Mouse (Mus musculus): Measurements from ENCODE around the gene Ly6g6f. TPM values are rescaled to one million over a fixed set of nuclear protein-coding genes. Genes with fewer than 3 reads are reported as not detected.
"Not testable (repeated sequence)": the region's sequence is repeated elsewhere in the genome, so short reads cannot be mapped to it uniquely, and the experiment has no call there.

Gene Ly6g6f
- polyA plus RNA-seq, 1 experiment from 2014 or later: 0.19 TPM

- H3K4me3 ChIP-seq (replicated peaks); H3K27ac ChIP-seq; H3K4me2 ChIP-seq (replicated peaks); ATAC-seq; H3K27me3 ChIP-seq; H3K9me3 ChIP-seq; H3K9ac ChIP-seq (replicated peaks): not testable (repeated sequence)
- 95% methylated on average over 12 of the region's 12 CpGs for WGBS
- Histone ChIP-seq H3K4me1 (replicated peaks) (peaks cover 52% of the 10 kb centered on the region), H3K36me3 (peaks cover 30% of the 10 kb centered on the region)
Observed at GRCm38 (mm10) chr17:35124261-35124896, 39.0 kb upstream of the Ly6g6f start.

DNA sequence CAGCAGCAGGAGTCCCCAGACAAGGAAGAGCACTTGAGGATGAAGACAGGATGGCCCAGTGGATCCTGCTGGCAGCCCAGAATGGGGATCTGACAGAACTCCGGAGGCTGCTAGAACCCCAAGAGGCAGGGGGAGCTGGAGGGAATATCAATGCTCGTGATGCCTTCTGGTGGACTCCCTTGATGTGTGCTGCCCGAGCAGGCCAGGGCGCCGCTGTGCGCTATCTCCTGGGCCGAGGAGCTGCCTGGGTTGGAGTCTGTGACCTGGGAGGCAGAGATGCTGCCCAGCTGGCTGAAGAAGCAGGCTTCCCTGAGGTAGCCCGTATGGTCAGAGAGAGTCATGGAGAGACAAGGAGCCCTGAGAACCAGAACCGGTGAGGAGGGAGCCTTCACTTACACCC lies 37.9 kb upstream of the Ly6g6f start:
- not testable (repeated sequence) for ATAC-seq; H3K27me3 ChIP-seq; H3K27ac ChIP-seq; H3K4me3 ChIP-seq (replicated peaks); H3K9ac ChIP-seq (replicated peaks); H3K9me3 ChIP-seq; H3K4me2 ChIP-seq (replicated peaks)
- 94% methylated on average over 9 of the region's 9 CpGs for WGBS
- peaks cover 52% of the 10 kb centered on the region for H3K4me1 ChIP-seq (replicated peaks)
- H3K36me3 ChIP-seq: peaks cover 35% of the 10 kb centered on the region

GRCm38 (mm10) chr17:35121871-35122303 lies 36.5 kb upstream of the Ly6g6f start, which contains the start of gene Csnk2b:
Csnk2b (minus strand) TSS chr17:35122053.
- Histone ChIP-seq H3K4me1 (replicated peaks) (peaks cover 42% of the 10 kb centered on the region), H3K27me3 (no peaks in the 10 kb centered on the region), H3K36me3 (peaks cover 44% of the 10 kb centered on the region), H3K27ac (peak within 1 kb of the TSS; percentile 94), H3K9me3 (no peaks in the 10 kb centered on the region), H3K9ac (replicated peaks) (peak within 1 kb of the TSS; percentile 97), H3K4me2 (replicated peaks) (peak within 1 kb of the TSS; percentile 98), H3K4me3 (replicated peaks) (peak within 1 kb of the TSS; percentile 94)
- no peak; the same call in 1 of the 2 replicates for ATAC-seq
- WGBS: under 1% methylated on average over 19 of the region's 19 CpGs

GRCm38 (mm10) chr17:35121143-35121799 lies 35.9 kb upstream of the Ly6g6f start, which contains the start of gene Gpank1:
Gpank1 (plus strand) TSS chr17:35121455.
- Histone ChIP-seq H3K27ac (peak within 1 kb of the TSS; percentile 94), H3K4me3 (replicated peaks) (peak within 1 kb of the TSS; percentile 94), H3K9me3 (no peaks in the 10 kb centered on the region), H3K27me3 (no peaks in the 10 kb centered on the region), H3K4me1 (replicated peaks) (peaks cover 36% of the 10 kb centered on the region), H3K4me2 (replicated peaks) (peak within 1 kb of the TSS; percentile 98), H3K9ac (replicated peaks) (peak within 1 kb of the TSS; percentile 97), H3K36me3 (peaks cover 47% of the 10 kb centered on the region)
- peak; percentile 96 for ATAC-seq
- under 1% methylated on average over 50 of the region's 50 CpGs for WGBS

GRCm38 (mm10) chr17:35120745-35121142 lies 35.3 kb upstream of the Ly6g6f start:
- peak overlapping the region; percentile 57 for H3K27ac ChIP-seq
- peak overlapping the region; percentile 94 for H3K4me3 ChIP-seq (replicated peaks)
- under 1% methylated on average over 33 of the region's 33 CpGs for WGBS
- peak overlapping the region; percentile 97 for H3K9ac ChIP-seq (replicated peaks)
- H3K9me3 ChIP-seq: no peaks in the 10 kb centered on the region
- H3K4me2 ChIP-seq (replicated peaks): peak overlapping the region; percentile 98
- H3K36me3 ChIP-seq: peaks cover 53% of the 10 kb centered on the region
- H3K4me1 ChIP-seq (replicated peaks): peaks cover 30% of the 10 kb centered on the region
- no peaks in the 10 kb centered on the region for H3K27me3 ChIP-seq
- no peak for ATAC-seq

DNA sequence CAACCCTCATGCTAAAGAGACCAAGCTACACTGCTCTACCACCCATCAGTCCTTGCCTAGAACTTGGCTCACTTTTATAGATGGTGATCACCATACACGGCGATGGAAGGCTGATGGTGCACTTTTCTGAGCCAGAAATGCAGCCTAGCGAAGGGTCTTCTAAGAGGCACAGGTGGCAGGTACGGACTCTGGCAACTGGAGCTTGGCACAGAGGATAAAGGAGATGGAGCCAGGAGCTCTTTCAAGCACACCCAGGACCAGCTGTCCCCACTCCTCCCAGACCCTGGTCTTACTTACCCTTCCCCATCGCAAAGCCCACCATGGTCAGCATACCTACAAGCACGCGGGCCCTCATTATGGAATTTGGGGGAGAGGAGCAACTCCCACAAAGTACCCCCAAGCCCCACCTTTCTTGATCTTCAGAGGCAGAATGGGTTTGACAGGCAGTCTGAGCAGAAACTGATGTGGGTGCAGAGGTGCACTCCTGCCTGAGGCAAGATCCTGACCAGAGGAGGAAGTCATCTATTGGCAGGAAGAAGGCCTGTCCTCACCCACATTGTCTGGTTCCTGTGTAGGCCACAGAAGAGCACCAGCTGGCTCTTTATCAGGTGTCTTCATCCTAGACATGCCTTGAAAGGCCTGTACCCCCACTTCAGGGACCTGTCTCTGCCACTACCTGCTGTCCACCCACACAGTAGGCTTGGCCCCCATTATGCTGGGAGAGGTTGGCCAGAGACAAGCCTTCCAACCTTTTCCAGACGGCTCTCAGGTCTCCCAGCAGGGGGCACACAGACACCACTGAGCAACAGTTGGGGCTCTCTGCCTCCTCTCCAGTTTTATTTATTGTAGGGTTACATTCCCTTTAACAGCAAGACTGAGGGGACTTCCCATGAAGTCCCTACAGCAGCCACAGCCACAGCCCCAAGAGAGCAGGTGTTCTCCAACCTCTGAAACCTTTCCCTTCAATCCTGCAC lies 29.9 kb upstream of the Ly6g6f start, which contains the start of gene Ly6g5b:
Ly6g5b (minus strand) TSS at position 383 of the 974 bp plus-strand sequence.
- ATAC-seq: no peak
- no peaks in the 10 kb centered on the region for H3K27me3 ChIP-seq
- 0 out of 2 replicates have a peak within 1 kb of the TSS, but pooled peaks have one; percentile 14 for H3K9ac ChIP-seq (replicated peaks)
- peaks cover 52% of the 10 kb centered on the region for H3K36me3 ChIP-seq
- H3K4me3 ChIP-seq (replicated peaks): no peak within 1 kb of the TSS
- H3K4me1 ChIP-seq (replicated peaks): peaks cover 9% of the 10 kb centered on the region
- no peaks in the 10 kb centered on the region for H3K9me3 ChIP-seq
- WGBS: 88% methylated on average over 8 of the region's 8 CpGs
- H3K27ac ChIP-seq: no peak within 1 kb of the TSS
- no peak within 1 kb of the TSS for H3K4me2 ChIP-seq (replicated peaks)

DNA sequence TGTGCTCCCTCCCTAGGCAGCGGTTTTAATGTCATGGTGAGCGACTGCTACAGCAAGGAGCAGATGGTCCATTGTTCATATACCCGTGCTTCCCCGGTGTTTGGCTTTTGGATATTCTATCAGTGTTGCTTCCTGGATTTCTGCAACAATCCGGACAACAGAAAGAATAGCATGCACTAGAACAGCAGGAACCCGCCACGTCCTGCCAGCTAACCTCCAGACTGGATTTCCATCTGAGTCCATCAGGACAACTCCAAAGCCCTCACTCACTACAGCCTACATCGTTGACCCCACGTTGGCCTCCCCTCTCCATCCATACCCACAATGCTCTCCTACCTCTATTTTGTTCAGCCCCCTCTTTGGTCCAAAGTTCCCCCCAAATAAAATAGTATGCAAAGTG lies 26.4 kb upstream of the Ly6g6f start:
- 71% methylated on average over 9 of the region's 9 CpGs for WGBS
- Histone ChIP-seq H3K27ac (no peak overlapping the region), H3K4me3 (replicated peaks) (no peak overlapping the region), H3K36me3 (peaks cover 28% of the 10 kb centered on the region), H3K4me2 (replicated peaks) (no peak overlapping the region), H3K27me3 (no peaks in the 10 kb centered on the region), H3K9me3 (no peaks in the 10 kb centered on the region), H3K4me1 (replicated peaks) (no peaks in the 10 kb centered on the region), H3K9ac (replicated peaks) (no peak overlapping the region)
- no peak for ATAC-seq

GRCm38 (mm10) chr17:35108097-35108496 lies 22.7 kb upstream of the Ly6g6f start, which contains the start of gene Ly6g5c:
Ly6g5c (plus strand) TSS chr17:35108279.
- Histone ChIP-seq H3K4me3 (replicated peaks) (no peak within 1 kb of the TSS), H3K4me1 (replicated peaks) (peaks cover 7% of the 10 kb centered on the region), H3K27me3 (no peaks in the 10 kb centered on the region), H3K4me2 (replicated peaks) (no peak within 1 kb of the TSS), H3K9me3 (no peaks in the 10 kb centered on the region), H3K36me3 (peaks cover 10% of the 10 kb centered on the region), H3K9ac (replicated peaks) (0 out of 2 replicates have a peak within 1 kb of the TSS, but pooled peaks have one; percentile 15), H3K27ac (no peak within 1 kb of the TSS)
- WGBS: 87% methylated on average over 6 of the region's 6 CpGs
- ATAC-seq: no peak

- no peaks in the 10 kb centered on the region for H3K27me3 ChIP-seq
- no peak overlapping the region; the same call in 1 of the 2 replicates for H3K9ac ChIP-seq (replicated peaks)
- no peak overlapping the region for H3K4me2 ChIP-seq (replicated peaks)
- H3K36me3 ChIP-seq: peaks cover 25% of the 10 kb centered on the region
- peak overlapping the region; percentile 40 for H3K27ac ChIP-seq
- peak; percentile 24; the same call in 1 of the 2 replicates for ATAC-seq
- peaks cover 7% of the 10 kb centered on the region for H3K4me1 ChIP-seq (replicated peaks)
- H3K9me3 ChIP-seq: no peaks in the 10 kb centered on the region
- 67% methylated on average over 3 of the region's 3 CpGs for WGBS
- no peak overlapping the region for H3K4me3 ChIP-seq (replicated peaks)
Observed at GRCm38 (mm10) chr17:35106522-35106921, 21.1 kb upstream of the Ly6g6f start.

DNA sequence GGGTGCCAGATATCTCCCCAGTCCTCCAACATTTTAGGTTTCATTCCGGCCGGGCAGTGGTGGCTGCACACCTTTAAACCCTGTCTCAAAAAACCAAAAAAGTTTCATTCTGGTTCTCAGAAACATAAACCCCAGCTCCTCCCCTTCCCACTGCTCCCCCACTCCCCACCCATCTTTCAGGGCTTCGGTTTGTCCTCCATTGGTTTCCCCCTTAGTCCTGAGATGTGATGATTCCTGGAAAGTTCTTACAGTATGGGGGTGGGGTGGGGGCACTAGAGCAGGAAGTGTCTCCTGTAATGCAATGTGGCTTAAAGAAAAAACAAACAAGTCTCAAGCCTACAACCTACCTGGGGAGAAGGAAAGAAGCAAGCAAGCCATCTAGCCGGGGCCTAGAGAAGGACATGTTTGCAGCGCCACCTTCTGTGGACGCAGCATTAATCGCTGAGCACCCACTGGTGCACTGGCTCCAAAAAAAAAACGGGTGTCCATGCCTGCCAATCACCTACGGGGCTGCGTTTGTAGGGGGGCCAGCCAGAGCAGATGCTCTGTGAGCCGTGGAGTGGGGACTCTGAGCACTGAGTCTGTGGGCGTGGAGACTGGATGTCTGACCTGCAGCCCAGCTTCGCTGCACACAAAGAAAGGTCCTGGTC lies 20.5 kb upstream of the Ly6g6f start:
- Histone ChIP-seq H3K9me3 (no peaks in the 10 kb centered on the region), H3K4me2 (replicated peaks) (peak overlapping the region; percentile 41), H3K27ac (peak overlapping the region; percentile 40), H3K27me3 (no peaks in the 10 kb centered on the region), H3K9ac (replicated peaks) (peak overlapping the region; percentile 61), H3K4me3 (replicated peaks) (0 out of 2 replicates have a peak overlapping the region, but pooled peaks have one; percentile 13), H3K36me3 (peaks cover 32% of the 10 kb centered on the region), H3K4me1 (replicated peaks) (peaks cover 7% of the 10 kb centered on the region)
- peak; percentile 35 for ATAC-seq
- 19% methylated on average over 13 of the region's 13 CpGs for WGBS

- peaks cover 7% of the 10 kb centered on the region for H3K4me1 ChIP-seq (replicated peaks)
- no peak for ATAC-seq
- no peaks in the 10 kb centered on the region for H3K27me3 ChIP-seq
- H3K9ac ChIP-seq (replicated peaks): 0 out of 2 replicates have a peak overlapping the region, but pooled peaks have one; percentile 8
- no peak overlapping the region for H3K4me3 ChIP-seq (replicated peaks)
- H3K9me3 ChIP-seq: no peaks in the 10 kb centered on the region
- WGBS: 69% methylated on average over 6 of the region's 6 CpGs
- H3K4me2 ChIP-seq (replicated peaks): no peak overlapping the region
- peaks cover 43% of the 10 kb centered on the region for H3K36me3 ChIP-seq
- no peak overlapping the region for H3K27ac ChIP-seq
Observed at GRCm38 (mm10) chr17:35104754-35105153, 19.3 kb upstream of the Ly6g6f start.

Data from midbrain, embryonic 13.5 days (tissue).